Mouse (Mus musculus) stomach, postnatal 0 days (tissue): ENCODE data around the gene Zdhhc16.

Source experiments
- CTCF ChIP-seq: IDR thresholded peaks from 2 replicates; pipeline ENCODE4 v1.5.1; 2016; ENCODE audit warnings: antibody characterized with exemption, low read depth, mild to moderate bottlenecking, moderate library complexity
- EP300 ChIP-seq: optimal IDR thresholded peaks from 2 replicates; pipeline ENCODE3; 2016; ENCODE audit warnings: antibody characterized with exemption

DNA sequence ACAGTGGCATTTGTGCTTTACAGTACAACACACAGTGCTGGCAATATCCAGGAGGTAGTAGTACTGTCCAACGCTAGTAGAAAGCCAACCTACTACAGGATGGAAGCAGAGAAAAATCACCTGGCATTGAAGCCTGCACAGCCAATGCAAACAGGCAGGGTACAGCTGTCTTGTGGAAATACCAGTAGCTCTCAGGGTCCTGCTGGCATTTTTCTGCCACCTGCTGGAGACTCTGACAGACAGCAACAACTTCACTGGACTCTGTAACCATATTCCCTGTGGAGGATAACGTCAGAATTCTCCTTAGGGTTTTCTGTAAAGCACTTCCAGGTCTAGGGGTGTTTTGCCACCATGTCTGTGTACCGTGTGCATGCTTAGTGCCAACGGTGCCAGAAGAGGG is 19.0 kb downstream of the Zdhhc16 start:
- peak; percentile 71 for TF ChIP-seq CTCF
- no peak for TF ChIP-seq EP300
